Mouse (Mus musculus) hematopoietic stem cell, adult 5-6 weeks (primary cell): ENCODE data around the gene Krt33b. TPM values are rescaled to one million over a fixed set of nuclear protein-coding genes. Genes with fewer than 3 reads are reported as not detected.

Experiments
- ATAC-seq, 2 experiments: fragments of 125-278 bp in 1 of 2; replicated peaks in 1 of 2; 2 replicates each; pipeline ENCODE4 v1.8.0; 2016 to 2017; ENCODE audit warnings: inconsistent platforms in 2 of 2, mild to moderate bottlenecking in 2 of 2, moderate number of reproducible peaks in 2 of 2, low read depth in 1 of 2, moderate TSS enrichment in 1 of 2; ENCODE audit not compliant: low FRiP score in 2 of 2, poor library complexity in 2 of 2, severe bottlenecking in 2 of 2, insufficient read depth in 1 of 2, low TSS enrichment in 1 of 2
- total RNA-seq: library from RNA; stranded (forward); fragments of 172-1452, 232-1000 nt; gene quantifications from 2 replicates; pipeline ENCODE4 v1.2.3, GENCODE M21; 2017

Krt33b gene
- not detected in 2 replicates for total RNA-seq

GRCm38 (mm10) chr11:100029768-100030167 lies at the start of gene Krt33b:
TSS of gene Krt33b (minus strand) at chr11:100029868.
- no peak for ATAC-seq

GRCm38 (mm10) chr11:100073873-100074272 lies 44.2 kb upstream of the Krt33b start:
- no peak for ATAC-seq

- no peak for ATAC-seq
Measured at GRCm38 (mm10) chr11:100067293-100068036, 37.8 kb upstream of the Krt33b start.

GRCm38 (mm10) chr11:100066236-100067010 lies 36.8 kb upstream of the Krt33b start:
- no peak for ATAC-seq

GRCm38 (mm10) chr11:100058875-100059274 lies 29.2 kb upstream of the Krt33b start:
- no peak for ATAC-seq

GRCm38 (mm10) chr11:100055686-100056655 lies 26.3 kb upstream of the Krt33b start:
- no peak for ATAC-seq

GRCm38 (mm10) chr11:100050451-100050850 lies 20.8 kb upstream of the Krt33b start, which contains the start of gene Krt31:
TSS of gene Krt31 (minus strand) at chr11:100050551.
- ATAC-seq = no peak

- no peak for ATAC-seq
Measured at GRCm38 (mm10) chr11:100047193-100047592, 17.5 kb upstream of the Krt33b start.

GRCm38 (mm10) chr11:100046303-100046866 lies 16.7 kb upstream of the Krt33b start:
- ATAC-seq = no peak

- ATAC-seq = no peak
Measured at GRCm38 (mm10) chr11:100041454-100041853, 11.8 kb upstream of the Krt33b start, which contains the start of gene Krt34. TSS of gene Krt34 (minus strand) at chr11:100041554.

- ATAC-seq = no peak
Measured at GRCm38 (mm10) chr11:100021438-100021837, 8.2 kb downstream of the Krt33b start.

GRCm38 (mm10) chr11:100019466-100019865 lies 10.2 kb downstream of the Krt33b start:
- ATAC-seq = no peak

- ATAC-seq = no peak
Measured at GRCm38 (mm10) chr11:100016112-100016511, 13.6 kb downstream of the Krt33b start, which contains the start of gene Krt33a. TSS of gene Krt33a (minus strand) at chr11:100016212.

- no peak for ATAC-seq
Measured at GRCm38 (mm10) chr11:100013691-100014171, 15.9 kb downstream of the Krt33b start.

GRCm38 (mm10) chr11:100010682-100011081 lies 19.0 kb downstream of the Krt33b start:
- no peak for ATAC-seq

GRCm38 (mm10) chr11:100008336-100008735 lies 21.3 kb downstream of the Krt33b start:
- ATAC-seq = no peak

GRCm38 (mm10) chr11:100006624-100007023 lies 23.0 kb downstream of the Krt33b start:
- ATAC-seq = no peak
